Mouse (Mus musculus) embryonic fibroblast, embryonic 13.5 days (primary cell): ENCODE results near the gene Gm20765.

ENCODE experiments used
- CTCF ChIP-seq: IDR thresholded peaks from 2 replicates; pipeline ENCODE4 v1.5.1; 2011; ENCODE audit warnings: mild to moderate bottlenecking, control low read depth, low read length, moderate library complexity, borderline replicate concordance; ENCODE audit not compliant: insufficient read depth
- POLR2A ChIP-seq: IDR thresholded peaks from 2 replicates; pipeline ENCODE4 v1.6.1; 2011; ENCODE audit warnings: low read depth, mild to moderate bottlenecking, control low read depth, low read length, moderate library complexity

- TF ChIP-seq CTCF: no peak
- TF ChIP-seq POLR2A: no peak
Measured at GRCm38 (mm10) chr10:104209655-104210054, 24.3 kb downstream of the Gm20765 start.
